ENCODE assay signal across 15 mouse cellular contexts in genomic region chrX:158744738-158745137, GRCm38 (mm10).
DNase-seq lines count a peak whose midpoint lies in the region; ATAC-seq lines count a peak whose summit lies in the region.
"Had no signal": no experiment of that assay in that cellular context is flagged by ENCODE, and none has a peak within 500 bp of the region (broad histone marks: within the 10 kb centered on the region; RNA-seq: fewer than 3 reads in every experiment).

No protein-coding gene starts in this region.

- H3K9ac ChIP-seq in midbrain, embryonic 14.5 days (replicated peaks; ENCODE audit: low read length): no peak overlapping the region
- no peak overlapping the region for H3K9ac ChIP-seq in midbrain, embryonic 11.5 days (ENCODE audit: low read length)

- WGBS in midbrain, embryonic 14.5 days: 57% methylated on average over 3 of the region's 3 CpGs
- 76% methylated on average over 3 of the region's 3 CpGs for WGBS in midbrain, embryonic 11.5 days

- peak; percentile 55; the same call in 1 of the 2 replicates for ATAC-seq in frontal cortex, adult (ENCODE audit: low TSS enrichment)
- ATAC-seq in midbrain, embryonic 14.5 days (ENCODE audit: low FRiP score, low TSS enrichment): no peak
- no peak for ATAC-seq in midbrain, embryonic 11.5 days (ENCODE audit: low FRiP score)

- no peaks in the 10 kb centered on the region for H3K9me3 ChIP-seq in midbrain, embryonic 14.5 days (ENCODE audit: control insufficient read depth, low read length)
- no peaks in the 10 kb centered on the region for H3K9me3 ChIP-seq in midbrain, embryonic 11.5 days (ENCODE audit: control insufficient read depth, low read length)

- DNase-seq in frontal cortex, postnatal 14 days (ENCODE audit: low spot score in 2 of 2): no peak
- peak; percentile 74 for DNase-seq in midbrain, embryonic 14.5 days
- no peak for DNase-seq in midbrain, embryonic 11.5 days (ENCODE audit: low spot score, missing footprints)
- peak; percentile 32 to 68 for DNase-seq in left cerebral cortex, postnatal 25 days (ENCODE audit: low spot score in 2 of 2)
- peak; percentile 7 for DNase-seq in right cerebral cortex, postnatal 4 days
- no peak for DNase-seq in urinary bladder, adult 2 months (ENCODE audit: low spot score)
- DNase-seq in embryo, embryonic 9.5 days (ENCODE audit: extremely low spot score): no peak
- DNase-seq: adrenal gland, postnatal 25 days; cerebellum, adult 11 months; cerebellum, postnatal 36 days; heart, adult 2 months; heart, postnatal 10 days; lung, adult 18-20 months had no signal

- no peaks in the 10 kb centered on the region for H3K36me3 ChIP-seq in midbrain, embryonic 14.5 days (ENCODE audit: control insufficient read depth, insufficient read depth, low read length)
- no peaks in the 10 kb centered on the region for H3K36me3 ChIP-seq in midbrain, embryonic 11.5 days (ENCODE audit: control insufficient read depth, insufficient read depth, low read length)

- no peaks in the 10 kb centered on the region for H3K4me1 ChIP-seq in midbrain, embryonic 14.5 days (ENCODE audit: control insufficient read depth, insufficient read depth, low read length)
- no peaks in the 10 kb centered on the region for H3K4me1 ChIP-seq in midbrain, embryonic 11.5 days (ENCODE audit: control insufficient read depth, insufficient read depth, low read length)

- no peak overlapping the region for H3K4me3 ChIP-seq in midbrain, embryonic 14.5 days (replicated peaks; ENCODE audit: low read depth, low read length)
- no peak overlapping the region for H3K4me3 ChIP-seq in midbrain, embryonic 11.5 days (ENCODE audit: low read depth, low read length)
- H3K4me3 ChIP-seq: heart, adult 2 months had no signal

- no peak overlapping the region for H3K4me2 ChIP-seq in midbrain, embryonic 14.5 days (ENCODE audit: low read length)
- no peak overlapping the region for H3K4me2 ChIP-seq in midbrain, embryonic 11.5 days

- no peaks in the 10 kb centered on the region for H3K27me3 ChIP-seq in midbrain, embryonic 14.5 days (ENCODE audit: control insufficient read depth, insufficient read depth, low read length)
- no peaks in the 10 kb centered on the region for H3K27me3 ChIP-seq in midbrain, embryonic 11.5 days (ENCODE audit: control insufficient read depth, insufficient read depth, low read length)

- no peak overlapping the region for H3K27ac ChIP-seq in midbrain, embryonic 14.5 days (replicated peaks; ENCODE audit: low read depth, low read length)
- no peak overlapping the region for H3K27ac ChIP-seq in midbrain, embryonic 11.5 days (ENCODE audit: low read depth, low read length)
- H3K27ac ChIP-seq: heart, adult 2 months; kidney, postnatal 0 days had no signal

- intact Hi-C loops in left cerebral cortex, postnatal 25 days (cut with DNase I): no loop called here

Comparison
In these comparisons a context has a peak if more than half of its experiments do, and no peak if none do; other contexts are left out.
1. DNase-seq: peak in midbrain, embryonic 14.5 days (single experiment), left cerebral cortex, postnatal 25 days (2 of 2) and right cerebral cortex, postnatal 4 days (single experiment); none in frontal cortex, postnatal 14 days (0 of 2), midbrain, embryonic 11.5 days (single experiment), urinary bladder, adult 2 months (single experiment) and embryo, embryonic 9.5 days (single experiment).